Mouse (Mus musculus): ENCODE measurements at regions not wholly inside any gene's neighbourhood (a gene's known extent, or its start where the extent isn't known, plus 50 kb on each side); places are given as distances from the start of the nearest gene placed in this dataset.

- TF ChIP-seq CTCF (IDR thresholded peaks at IDR 0.05; ENCODE audit: insufficient read depth, low read length) = no peak
- TF ChIP-seq POLR2A (IDR thresholded peaks at IDR 0.05; ENCODE audit: borderline replicate concordance, extremely low read depth, low read depth, low read length) = no peak
Measured at GRCm38 (mm10) chr13:35211834-35212233, 184.9 kb upstream of the Eci2 start.

Measured in lung, adult 2 months (tissue).